Mouse (Mus musculus): ENCODE results near the gene Smox. TPM values are rescaled to one million over a fixed set of nuclear protein-coding genes. Genes with fewer than 3 reads are reported as not detected.
"Not testable (repeated sequence)": the region's sequence is repeated elsewhere in the genome, so short reads cannot be mapped to it uniquely, and the experiment has no call there.

Smox gene
- polyA plus RNA-seq, 2 experiments, result 37.9 to 68.8 TPM

- Histone ChIP-seq H3K4me3 (replicated peaks; ENCODE audit: low read length) (no peak overlapping the region), H3K4me2 (replicated peaks; ENCODE audit: low read depth, low read length, severe bottlenecking) (no peak overlapping the region), H3K36me3 (ENCODE audit: control insufficient read depth, insufficient read depth, low read length) (no peaks in the 10 kb centered on the region), H3K4me1 (ENCODE audit: control insufficient read depth, insufficient read depth, low read length) (no peaks in the 10 kb centered on the region), H3K27ac (replicated peaks; ENCODE audit: low read depth, low read length) (no peak overlapping the region), H3K9ac (ENCODE audit: low read depth, low read length, severe bottlenecking) (no peak overlapping the region), H3K27me3 (ENCODE audit: control insufficient read depth, insufficient read depth, low read length) (no peaks in the 10 kb centered on the region), H3K9me3 (ENCODE audit: control insufficient read depth, low read length) (no peaks in the 10 kb centered on the region)
- DNase-seq (ENCODE audit: low spot score) (no peak), ATAC-seq (ENCODE audit: low FRiP score, low read depth) (no peak)
- WGBS, result 84% methylated on average over 4 of the region's 4 CpGs
- no peak for TF ChIP-seq POLR2A (IDR thresholded peaks at IDR 0.05; ENCODE audit: borderline replicate concordance, extremely low read depth, insufficient read depth, insufficient read length)
These were observed 28.3 kb upstream of the Smox start for GRCm38 (mm10) chr2:131462991-131463390.

GRCm38 (mm10) chr2:131464147-131464546 lies 27.1 kb upstream of the Smox start:
- no peaks in the 10 kb centered on the region for H3K27me3 ChIP-seq (ENCODE audit: control insufficient read depth, insufficient read depth, low read length)
- no peak for DNase-seq (ENCODE audit: low spot score)
- H3K9me3 ChIP-seq (ENCODE audit: control insufficient read depth, low read length), result no peaks in the 10 kb centered on the region
- no peaks in the 10 kb centered on the region for H3K36me3 ChIP-seq (ENCODE audit: control insufficient read depth, insufficient read depth, low read length)
- no peak overlapping the region for H3K27ac ChIP-seq (replicated peaks; ENCODE audit: low read depth, low read length)
- no peak overlapping the region for H3K9ac ChIP-seq (ENCODE audit: low read depth, low read length, severe bottlenecking)
- ATAC-seq (ENCODE audit: low FRiP score, low read depth), result no peak
- H3K4me1 ChIP-seq (ENCODE audit: control insufficient read depth, insufficient read depth, low read length), result no peaks in the 10 kb centered on the region
- no peak overlapping the region for H3K4me3 ChIP-seq (replicated peaks; ENCODE audit: low read length)
- no peak for TF ChIP-seq POLR2A (IDR thresholded peaks at IDR 0.05; ENCODE audit: borderline replicate concordance, extremely low read depth, insufficient read depth, insufficient read length)
- H3K4me2 ChIP-seq (replicated peaks; ENCODE audit: low read depth, low read length, severe bottlenecking), result no peak overlapping the region
- WGBS, result 88% methylated on average over 2 of the region's 2 CpGs

DNA sequence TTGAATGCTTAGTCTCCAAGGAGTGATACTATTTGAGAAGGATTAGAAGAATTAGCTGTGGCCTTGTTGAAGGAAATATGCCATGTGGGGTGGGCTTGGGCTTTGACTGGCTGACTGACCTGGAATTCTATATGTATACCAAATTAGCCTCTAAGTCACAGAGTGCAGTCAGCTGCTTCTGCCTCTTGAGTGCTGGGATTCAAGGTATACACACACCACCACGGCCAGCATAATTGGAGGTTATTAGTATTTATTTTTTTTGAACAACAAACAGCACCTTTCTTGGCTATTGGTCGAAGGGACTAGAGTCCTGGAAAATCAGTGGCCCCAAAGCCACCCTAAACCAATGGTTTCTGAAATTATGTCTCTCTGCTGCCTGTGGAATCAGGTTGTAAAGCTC lies 24.6 kb upstream of the Smox start:
- Histone ChIP-seq H3K9ac (ENCODE audit: low read depth, low read length, severe bottlenecking) (no peak overlapping the region), H3K36me3 (ENCODE audit: control insufficient read depth, insufficient read depth, low read length) (no peaks in the 10 kb centered on the region), H3K27me3 (ENCODE audit: control insufficient read depth, insufficient read depth, low read length) (no peaks in the 10 kb centered on the region), H3K4me1 (ENCODE audit: control insufficient read depth, insufficient read depth, low read length) (no peaks in the 10 kb centered on the region), H3K4me3 (replicated peaks; ENCODE audit: low read length) (no peak overlapping the region), H3K4me2 (replicated peaks; ENCODE audit: low read depth, low read length, severe bottlenecking) (no peak overlapping the region), H3K27ac (replicated peaks; ENCODE audit: low read depth, low read length) (no peak overlapping the region), H3K9me3 (ENCODE audit: control insufficient read depth, low read length) (no peaks in the 10 kb centered on the region)
- 69% methylated on average over 2 of the region's 2 CpGs for WGBS
- TF ChIP-seq POLR2A (IDR thresholded peaks at IDR 0.05; ENCODE audit: borderline replicate concordance, extremely low read depth, insufficient read depth, insufficient read length), result no peak
- DNase-seq (ENCODE audit: low spot score) (no peak), ATAC-seq (ENCODE audit: low FRiP score, low read depth) (no peak)

DNA sequence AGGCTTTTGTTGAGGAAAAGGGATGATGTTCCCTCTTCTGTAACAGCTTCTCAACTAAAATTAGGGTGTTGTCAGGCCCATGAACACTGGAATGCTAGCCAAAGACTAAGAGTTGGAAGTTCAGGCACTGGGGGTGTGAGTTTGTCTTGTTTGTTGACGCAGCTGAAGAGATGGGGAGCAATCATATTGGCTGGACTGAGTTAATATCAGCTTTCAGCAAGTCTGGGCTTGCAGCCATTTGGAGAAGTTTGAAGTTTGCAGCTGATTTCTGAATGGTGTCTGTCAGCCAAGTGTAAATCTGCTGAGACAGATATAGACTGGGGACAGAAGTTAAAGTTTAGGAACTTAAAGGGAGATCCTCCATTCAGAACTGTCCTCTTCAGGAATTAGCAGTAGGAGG lies 21.4 kb upstream of the Smox start:
- 44% methylated on average over 1 of the region's 1 CpGs for WGBS
- peak; percentile 65 for DNase-seq (ENCODE audit: low spot score)
- H3K4me3 ChIP-seq (replicated peaks; ENCODE audit: low read length), result no peak overlapping the region
- no peaks in the 10 kb centered on the region for H3K4me1 ChIP-seq (ENCODE audit: control insufficient read depth, insufficient read depth, low read length)
- ATAC-seq (ENCODE audit: low FRiP score, low read depth), result no peak
- no peaks in the 10 kb centered on the region for H3K27me3 ChIP-seq (ENCODE audit: control insufficient read depth, insufficient read depth, low read length)
- no peaks in the 10 kb centered on the region for H3K9me3 ChIP-seq (ENCODE audit: control insufficient read depth, low read length)
- H3K9ac ChIP-seq (ENCODE audit: low read depth, low read length, severe bottlenecking), result no peak overlapping the region
- H3K27ac ChIP-seq (replicated peaks; ENCODE audit: low read depth, low read length), result no peak overlapping the region
- no peaks in the 10 kb centered on the region for H3K36me3 ChIP-seq (ENCODE audit: control insufficient read depth, insufficient read depth, low read length)
- no peak overlapping the region for H3K4me2 ChIP-seq (replicated peaks; ENCODE audit: low read depth, low read length, severe bottlenecking)
- no peak for TF ChIP-seq POLR2A (IDR thresholded peaks at IDR 0.05; ENCODE audit: borderline replicate concordance, extremely low read depth, insufficient read depth, insufficient read length)

GRCm38 (mm10) chr2:131473749-131474148 lies 17.5 kb upstream of the Smox start:
- no peaks in the 10 kb centered on the region for H3K9me3 ChIP-seq (ENCODE audit: control insufficient read depth, low read length)
- TF ChIP-seq POLR2A (IDR thresholded peaks at IDR 0.05; ENCODE audit: borderline replicate concordance, extremely low read depth, insufficient read depth, insufficient read length), result no peak
- 88% methylated on average over 6 of the region's 6 CpGs for WGBS
- no peak overlapping the region for H3K27ac ChIP-seq (replicated peaks; ENCODE audit: low read depth, low read length)
- ATAC-seq (ENCODE audit: low FRiP score, low read depth), result no peak
- no peaks in the 10 kb centered on the region for H3K36me3 ChIP-seq (ENCODE audit: control insufficient read depth, insufficient read depth, low read length)
- H3K4me1 ChIP-seq (ENCODE audit: control insufficient read depth, insufficient read depth, low read length), result no peaks in the 10 kb centered on the region
- no peak for DNase-seq (ENCODE audit: low spot score)
- no peaks in the 10 kb centered on the region for H3K27me3 ChIP-seq (ENCODE audit: control insufficient read depth, insufficient read depth, low read length)
- no peak overlapping the region for H3K4me2 ChIP-seq (replicated peaks; ENCODE audit: low read depth, low read length, severe bottlenecking)
- no peak overlapping the region for H3K4me3 ChIP-seq (replicated peaks; ENCODE audit: low read length)
- no peak overlapping the region for H3K9ac ChIP-seq (ENCODE audit: low read depth, low read length, severe bottlenecking)

- not testable (repeated sequence) for H3K27me3 ChIP-seq (ENCODE audit: control insufficient read depth, insufficient read depth, low read length); H3K36me3 ChIP-seq (ENCODE audit: control insufficient read depth, insufficient read depth, low read length); H3K9ac ChIP-seq (ENCODE audit: low read depth, low read length, severe bottlenecking); DNase-seq (ENCODE audit: low spot score); H3K4me3 ChIP-seq (replicated peaks; ENCODE audit: low read length); H3K27ac ChIP-seq (replicated peaks; ENCODE audit: low read depth, low read length); H3K4me1 ChIP-seq (ENCODE audit: control insufficient read depth, insufficient read depth, low read length); ATAC-seq (ENCODE audit: low FRiP score, low read depth); H3K9me3 ChIP-seq (ENCODE audit: control insufficient read depth, low read length); H3K4me2 ChIP-seq (replicated peaks; ENCODE audit: low read depth, low read length, severe bottlenecking)
- 95% methylated on average over 5 of the region's 5 CpGs for WGBS
These were observed 14.2 kb upstream of the Smox start for GRCm38 (mm10) chr2:131477105-131477504.
